Mouse (Mus musculus) CH12.LX (cell line): ENCODE results near the gene Erich4. TPM values are rescaled to one million over a fixed set of nuclear protein-coding genes. Genes with fewer than 3 reads are reported as not detected.

Experiments used
- DNase-seq: peaks from one replicate; pipeline ENCODE4 v3.0.0-alpha.2; 2013; ENCODE audit errors: extremely low read depth
- H3K27ac ChIP-seq: 2 replicates; pipeline ENCODE4 v1.5.1; 2012; ENCODE audit warnings: low read depth, mild to moderate bottlenecking, control low read depth, moderate library complexity; ENCODE audit not compliant: insufficient read depth
- H3K27me3 ChIP-seq: replicated peaks from 2 replicates; pipeline ENCODE3; 2012; ENCODE audit warnings: inconsistent platforms
- H3K36me3 ChIP-seq, 2 experiments: replicated peaks in 1 of 2; 2 replicates each; pipeline versions ENCODE3 to v1.6.1; 2012; ENCODE audit warnings: inconsistent platforms in 1 of 2, low read length in 1 of 2, mild to moderate bottlenecking in 1 of 2, mixed read lengths in 1 of 2, moderate library complexity in 1 of 2; ENCODE audit not compliant: control insufficient read depth in 1 of 2, insufficient read depth in 1 of 2
- H3K4me1 ChIP-seq, 2 experiments: 2 replicates each; pipeline ENCODE4 v1.6.1; 2012; ENCODE audit warnings: inconsistent platforms in 1 of 2, moderate library complexity in 1 of 2; ENCODE audit not compliant: insufficient read depth in 2 of 2, control insufficient read depth in 1 of 2
- H3K4me2 ChIP-seq: 2 replicates; pipeline ENCODE4 v1.6.1; 2012; ENCODE audit warnings: low read depth, mild to moderate bottlenecking, control low read depth; ENCODE audit not compliant: poor library complexity, insufficient read depth, severe bottlenecking
- H3K4me3 ChIP-seq, 3 experiments: fragments of 150-350 bp in 1 of 3; sonication (generic) in 1 of 3; replicated peaks in 1 of 3; 2 replicates each; pipeline versions ENCODE3 to v1.5.1; 2011 to 2012; ENCODE audit warnings: low read depth in 2 of 3, low read length in 2 of 3, mild to moderate bottlenecking in 2 of 3, moderate library complexity in 2 of 3, control low read depth in 1 of 3, improper control_type of control experiment in 1 of 3, inconsistent platforms in 1 of 3, mixed read lengths in 1 of 3; ENCODE audit not compliant: poor library complexity in 1 of 3
- H3K79me2 ChIP-seq: replicated peaks from 2 replicates; pipeline ENCODE4 v1.6.1; 2012; ENCODE audit warnings: mild to moderate bottlenecking, moderate library complexity; ENCODE audit not compliant: control insufficient read depth, poor library complexity, insufficient read depth, severe bottlenecking; ENCODE audit errors: extremely low read depth
- H3K9ac ChIP-seq: 2 replicates; pipeline ENCODE4 v1.6.1; 2012; ENCODE audit warnings: low read depth, mild to moderate bottlenecking, control low read depth, moderate library complexity; ENCODE audit not compliant: insufficient read depth
- H3K9me3 ChIP-seq: replicated peaks from 2 replicates; pipeline ENCODE3; 2012; ENCODE audit warnings: low read length, inconsistent platforms, mixed read lengths
- BHLHE40 ChIP-seq: IDR thresholded peaks from 2 replicates; pipeline ENCODE4 v1.6.1; 2011; ENCODE audit warnings: mild to moderate bottlenecking, low read depth, low read length, improper control_type of control experiment
- CTCF ChIP-seq, 2 experiments: IDR thresholded peaks in 1 of 2; conservative IDR thresholded peaks in 1 of 2; 2 replicates each; pipeline ENCODE4 v1.5.1; 2011 to 2012; ENCODE audit warnings: low read depth in 2 of 2, low read length in 2 of 2, improper control_type of control experiment in 1 of 2, inconsistent platforms in 1 of 2, mild to moderate bottlenecking in 1 of 2, moderate library complexity in 1 of 2
- E2F4 ChIP-seq: IDR thresholded peaks from 2 replicates; pipeline ENCODE4 v1.6.1; 2011; ENCODE audit warnings: low read depth, low read length, improper control_type of control experiment; ENCODE audit not compliant: insufficient replicate concordance
- ELF1 ChIP-seq: IDR thresholded peaks from 2 replicates; pipeline ENCODE4 v1.6.1; 2014; ENCODE audit warnings: low read depth, mild to moderate bottlenecking, inconsistent platforms, low read length, improper control_type of control experiment
- EP300 ChIP-seq: IDR thresholded peaks from 2 replicates; pipeline ENCODE4 v1.6.1; 2011; ENCODE audit warnings: low read length, improper control_type of control experiment
- HCFC1 ChIP-seq: IDR thresholded peaks from 2 replicates; pipeline ENCODE4 v1.6.1; 2012; ENCODE audit warnings: low read depth, mild to moderate bottlenecking, inconsistent platforms, low read length, improper control_type of control experiment
- JUN ChIP-seq: IDR thresholded peaks from 2 replicates; pipeline ENCODE4 v1.6.1; 2011; ENCODE audit warnings: low read depth, mild to moderate bottlenecking, low read length, improper control_type of control experiment, moderate library complexity; ENCODE audit not compliant: insufficient read depth
- KAT2A ChIP-seq: IDR thresholded peaks from 2 replicates; pipeline ENCODE4 v1.6.1; 2012; ENCODE audit warnings: low read length, improper control_type of control experiment, inconsistent platforms; ENCODE audit not compliant: insufficient replicate concordance
- MAFK ChIP-seq: IDR thresholded peaks from 2 replicates; pipeline ENCODE4 v1.6.1; 2011; ENCODE audit warnings: low read length, improper control_type of control experiment; ENCODE audit not compliant: insufficient replicate concordance
- MAX ChIP-seq: IDR thresholded peaks from 2 replicates; pipeline ENCODE4 v1.6.1; 2011; ENCODE audit warnings: low read length, improper control_type of control experiment
- MAZ ChIP-seq: IDR thresholded peaks from 2 replicates; pipeline ENCODE4 v1.6.1; 2012; ENCODE audit warnings: low read depth, mild to moderate bottlenecking, inconsistent platforms, low read length, improper control_type of control experiment, moderate library complexity
- MEF2A ChIP-seq: IDR thresholded peaks from 2 replicates; pipeline ENCODE4 v1.6.1; 2014; ENCODE audit warnings: low read depth, mild to moderate bottlenecking, inconsistent platforms, low read length, improper control_type of control experiment, borderline replicate concordance
- MXI1 ChIP-seq: IDR thresholded peaks from 2 replicates; pipeline ENCODE4 v1.6.1; 2011; ENCODE audit warnings: mild to moderate bottlenecking, low read depth, low read length, improper control_type of control experiment
- MYC ChIP-seq: IDR thresholded peaks from 2 replicates; pipeline ENCODE4 v1.6.1; 2011; ENCODE audit warnings: low read depth, mild to moderate bottlenecking, improper control_type of control experiment, low read length
- NELFE ChIP-seq: IDR thresholded peaks from 2 replicates; pipeline ENCODE4 v1.6.1; 2011; ENCODE audit warnings: low read depth, low read length, improper control_type of control experiment
- NRF1 ChIP-seq: IDR thresholded peaks from 2 replicates; pipeline ENCODE4 v1.6.1; 2014; ENCODE audit warnings: low read depth, mild to moderate bottlenecking, inconsistent platforms, low read length, improper control_type of control experiment, moderate library complexity
- PAX5 ChIP-seq: IDR thresholded peaks from 2 replicates; pipeline ENCODE4 v1.6.1; 2012; ENCODE audit warnings: low read length, inconsistent platforms, mixed read lengths
- POLR2AphosphoS2 ChIP-seq: IDR thresholded peaks from 2 replicates; pipeline ENCODE4 v1.6.1; 2011; ENCODE audit warnings: low read depth, low read length, improper control_type of control experiment
- RAD21 ChIP-seq: IDR thresholded peaks from 2 replicates; pipeline ENCODE4 v1.6.1; 2011; ENCODE audit warnings: low read depth, mild to moderate bottlenecking, low read length, improper control_type of control experiment, moderate library complexity
- SIN3A ChIP-seq: IDR thresholded peaks from 2 replicates; pipeline ENCODE4 v1.6.1; 2012; ENCODE audit warnings: low read length, improper control_type of control experiment, inconsistent platforms
- SMC3 ChIP-seq: IDR thresholded peaks from 2 replicates; pipeline ENCODE4 v1.6.1; 2011; ENCODE audit warnings: low read depth, low read length, improper control_type of control experiment
- TBP ChIP-seq: conservative IDR thresholded peaks from 2 replicates; pipeline ENCODE4 v1.6.1; 2011; ENCODE audit warnings: low read depth, low read length, improper control_type of control experiment
- TCF12 ChIP-seq: IDR thresholded peaks from 2 replicates; pipeline ENCODE4 v1.6.1; 2014; ENCODE audit warnings: low read depth, mild to moderate bottlenecking, inconsistent platforms, low read length, improper control_type of control experiment
- UBTF ChIP-seq: IDR thresholded peaks from 2 replicates; pipeline ENCODE4 v1.6.1; 2012; ENCODE audit warnings: low read depth, mild to moderate bottlenecking, inconsistent platforms, low read length, improper control_type of control experiment, moderate library complexity
- USF2 ChIP-seq: conservative IDR thresholded peaks from 2 replicates; pipeline ENCODE4 v1.6.1; 2011; ENCODE audit warnings: low read depth, low read length, improper control_type of control experiment
- ZC3H11A ChIP-seq: IDR thresholded peaks from 2 replicates; pipeline ENCODE4 v1.6.1; 2012; ENCODE audit warnings: low read depth, mild to moderate bottlenecking, inconsistent platforms, low read length, improper control_type of control experiment
- ZKSCAN1 ChIP-seq: IDR thresholded peaks from 2 replicates; pipeline ENCODE4 v1.6.1; 2012; ENCODE audit warnings: low read depth, inconsistent platforms, low read length, improper control_type of control experiment, borderline replicate concordance
- ZMIZ1 ChIP-seq: IDR thresholded peaks from 2 replicates; pipeline ENCODE4 v1.6.1; 2012; ENCODE audit warnings: low read depth, mild to moderate bottlenecking, inconsistent platforms, low read length, improper control_type of control experiment
- ZNF384 ChIP-seq: IDR thresholded peaks from 2 replicates; pipeline ENCODE4 v1.6.1; 2012; ENCODE audit warnings: low read depth, low read length, improper control_type of control experiment, inconsistent platforms
- dilution Hi-C: fragments of 300-500 bp; cut with MboI; formaldehyde crosslinking; loops from 2 replicates; pipeline ENCODE4 v1.14.3; 2020; ENCODE audit warnings: low sequenced_read_pairs; ENCODE audit not compliant: extremely low pct_unique_long_range_greater_than_20kb, extremely low pct_ligation_motif_present
- in situ Hi-C: fragments of 300-500 bp; cut with MboI; formaldehyde crosslinking; loops from 3 replicates; pipeline ENCODE4 v1.14.3; 2019; ENCODE audit warnings: low sequenced_read_pairs, low pct_ligation_motif_present, low pct_unique_long_range_greater_than_20kb, mixed read lengths
- polyA plus RNA-seq: library from polyadenylated mRNA; unstranded; fragments of >175 nt; gene quantifications from 2 replicates; pipeline ENCODE4 v1.2.1, GENCODE M21; 2012; ENCODE audit warnings: low read depth; ENCODE audit not compliant: insufficient read length
- total RNA-seq, 2 experiments: library from RNA; depleted of rRNA; stranded (reverse); fragments of 300-350 nt in 1 of 2; fragments of >200 nt in 1 of 2; gene quantifications; 2 replicates each; pipeline ENCODE4 v1.2.3; 2012 to 2014

The Erich4 gene
- total RNA-seq (2012; rRNA removed) (not detected in 2 replicates), total RNA-seq (2014; rRNA removed) (not detected in 2 replicates), polyA plus RNA-seq (not detected in 2 replicates)

GRCm38 (mm10) chr7:25615706-25616011 is at the start of gene Erich4:
Erich4 (minus strand) TSS chr7:25615892.
- in situ Hi-C loops, result no loop called here
- no peaks in the 10 kb centered on the region for H3K9me3 ChIP-seq
- no peak within 1 kb of the TSS for H3K4me2 ChIP-seq
- no peak for DNase-seq
- H3K27ac ChIP-seq, result no peak within 1 kb of the TSS
- peaks cover 4 to 17% of the 10 kb centered on the region in 2 experiments for H3K4me1 ChIP-seq
- TF ChIP-seq JUN, result no peak
- TF ChIP-seq USF2, result no peak
- TF ChIP-seq HCFC1, result no peak
- TF ChIP-seq ELF1, result no peak
- TF ChIP-seq MEF2A, result no peak
- TF ChIP-seq NRF1, result no peak
- no peak for TF ChIP-seq EP300
- TF ChIP-seq, all 38 proteins: peak for 0
- dilution Hi-C loops, result no loop called here
- Histone ChIP-seq H3K4me3 (no peak within 1 kb of the TSS), H3K9ac (no peak within 1 kb of the TSS), H3K36me3 (peaks cover 0 to 4% of the 10 kb centered on the region in 2 experiments), H3K27me3 (peaks cover 7% of the 10 kb centered on the region), H3K79me2 (no peaks in the 10 kb centered on the region)

DNA sequence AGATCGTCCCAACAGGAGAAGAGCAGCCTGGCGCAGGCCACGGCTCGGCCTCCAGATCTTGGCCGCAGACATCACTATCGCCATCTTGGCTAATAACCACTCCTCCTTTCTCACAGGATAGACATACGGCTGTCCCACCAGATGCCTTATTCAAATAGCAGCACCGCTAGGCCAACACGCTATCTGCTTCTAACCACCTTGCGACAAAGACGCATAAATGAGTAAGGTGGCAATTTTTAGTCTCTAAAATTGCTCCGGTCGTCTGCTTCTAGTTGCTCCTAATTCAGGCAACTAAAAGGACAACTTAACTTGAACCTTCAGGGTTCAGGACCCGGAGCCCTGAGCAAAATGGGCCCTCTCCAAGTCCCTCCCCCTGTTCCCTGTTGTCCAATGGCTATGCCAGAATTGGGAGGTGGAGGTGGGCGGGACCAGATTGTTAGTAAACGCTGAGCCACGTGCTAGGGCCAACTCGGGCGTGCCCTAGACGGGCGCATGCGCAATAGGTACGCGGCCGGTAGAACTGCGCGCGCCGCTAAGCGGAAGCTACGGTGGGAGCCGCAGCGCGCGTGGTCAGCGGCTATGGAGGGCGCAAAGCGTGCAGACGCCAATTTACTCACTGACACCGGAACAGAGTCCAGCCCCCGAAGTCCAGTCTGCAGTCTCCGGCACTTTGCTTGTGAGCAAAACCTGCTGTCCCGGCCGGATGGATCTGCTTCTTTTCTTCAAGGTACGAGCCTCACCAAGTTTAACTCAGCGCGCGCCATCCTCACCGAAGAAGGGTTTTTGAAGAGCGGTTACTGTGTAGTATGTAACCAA is 43.2 kb upstream of the Erich4 start, which contains the start of the genes Bckdha and Exosc5:
Bckdha (minus strand) TSS at position 325 of the 816 bp plus-strand sequence.
Exosc5 (plus strand) TSS at position 508 of the 816 bp plus-strand sequence.
- Histone ChIP-seq H3K4me2 (peak within 1 kb of the TSS; percentile 95), H3K9me3 (no peaks in the 10 kb centered on the region), H3K36me3 (peaks cover 22 to 31% of the 10 kb centered on the region in 2 experiments), H3K4me1 (peaks cover 3 to 30% of the 10 kb centered on the region in 2 experiments), H3K27ac (no peak within 1 kb of the TSS), H3K79me2 (peaks cover 27% of the 10 kb centered on the region), H3K9ac (peak within 1 kb of the TSS; percentile 94), H3K4me3 (peak within 1 kb of the TSS; percentile 77 to 97 (median 89)), H3K27me3 (no peaks in the 10 kb centered on the region)
- in situ Hi-C loops, result no loop called here
- dilution Hi-C loops, result no loop called here
- DNase-seq, result peak; percentile 100
- no peak; the same call in 1 of the 2 replicates for TF ChIP-seq TBP
- peak; percentile 99 for TF ChIP-seq MXI1
- no peak for TF ChIP-seq SMC3
- peak; percentile 93 for TF ChIP-seq NELFE
- 0 out of 2 replicates have a peak, but pooled peaks have one; percentile 26 for TF ChIP-seq E2F4
- no peak for TF ChIP-seq MAFK
- no peak for TF ChIP-seq UBTF
- no peak for TF ChIP-seq MAZ
- peak; percentile 68 for TF ChIP-seq TCF12
- no peak for TF ChIP-seq RAD21
- TF ChIP-seq EP300, result no peak
- no peak for TF ChIP-seq JUN
- TF ChIP-seq BHLHE40, result peak; percentile 81
- no peak for TF ChIP-seq MEF2A
- TF ChIP-seq KAT2A, result 0 out of 2 replicates have a peak, but pooled peaks have one; percentile 57
- peak; percentile 89 for TF ChIP-seq ELF1
- TF ChIP-seq ZC3H11A, result no peak
- TF ChIP-seq CTCF (conservative IDR thresholded peaks at IDR 0.05 in 1 of 2, IDR thresholded peaks at IDR 0.05 in 1 of 2; ENCODE audit: low read depth in 2 of 2, low read length in 2 of 2), result 0 out of 4 replicates have a peak, but pooled peaks of 1 of the 2 experiments have one; percentile 24
- no peak for TF ChIP-seq ZKSCAN1
- TF ChIP-seq SIN3A, result peak; percentile 100
- peak; percentile 87 for TF ChIP-seq HCFC1
- no peak for TF ChIP-seq ZNF384
- TF ChIP-seq PAX5, result no peak
- peak; percentile 86; the same call in 1 of the 2 replicates for TF ChIP-seq MYC
- TF ChIP-seq NRF1, result peak; percentile 98
- peak; percentile 79 for TF ChIP-seq ZMIZ1
- TF ChIP-seq POLR2AphosphoS2, result peak; percentile 38; the same call in 1 of the 2 replicates
- peak; percentile 100 for TF ChIP-seq MAX
